Mouse (Mus musculus) lung, postnatal 0 days (tissue): ENCODE results near the gene Gm20390.

Experiments
- CTCF ChIP-seq: IDR thresholded peaks from 2 replicates; pipeline ENCODE4 v1.5.1; 2016; ENCODE audit warnings: antibody characterized with exemption, mild to moderate bottlenecking
- EP300 ChIP-seq: IDR thresholded peaks from 2 replicates; pipeline ENCODE4 v1.6.1; 2016; ENCODE audit warnings: antibody characterized with exemption, mild to moderate bottlenecking, control low read depth

- TF ChIP-seq CTCF = no peak
- no peak for TF ChIP-seq EP300
Measured at GRCm38 (mm10) chr11:93969799-93970198, 1.7 kb upstream of the Gm20390 start.
